Mouse (Mus musculus): ENCODE data around the gene Arl13a.
A peak's percentile ranks its signal among the peaks of the same experiment; 100 is the strongest.
"Not testable (repeated sequence)": the region's sequence is repeated elsewhere in the genome, so short reads cannot be mapped to it uniquely, and the experiment has no call there.

The Arl13a gene

DNA sequence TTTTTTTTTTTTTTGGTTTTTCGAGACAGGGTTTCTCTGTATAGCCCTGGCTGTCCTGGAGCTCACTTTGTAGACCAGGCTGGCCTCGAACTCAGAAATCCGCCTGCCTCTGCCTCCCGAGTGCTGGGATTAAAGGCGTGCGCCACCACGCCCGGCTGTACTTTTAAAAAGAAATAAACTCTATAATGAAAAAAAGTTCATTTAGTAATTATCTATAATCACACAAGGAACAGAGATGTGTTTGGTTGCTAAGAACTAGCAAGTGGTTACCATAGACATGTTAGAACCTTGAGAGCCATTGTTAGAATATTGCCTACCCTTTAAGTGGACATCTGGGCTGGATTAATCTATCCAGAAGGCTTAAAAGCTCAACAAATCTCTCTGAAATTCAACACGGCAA, at the start of gene Arl13a:
Gene Arl13a (plus strand): TSS at position 301 of the 400 bp plus-strand sequence.
- DNase-seq (ENCODE audit: low read depth) = not testable (repeated sequence)

DNA sequence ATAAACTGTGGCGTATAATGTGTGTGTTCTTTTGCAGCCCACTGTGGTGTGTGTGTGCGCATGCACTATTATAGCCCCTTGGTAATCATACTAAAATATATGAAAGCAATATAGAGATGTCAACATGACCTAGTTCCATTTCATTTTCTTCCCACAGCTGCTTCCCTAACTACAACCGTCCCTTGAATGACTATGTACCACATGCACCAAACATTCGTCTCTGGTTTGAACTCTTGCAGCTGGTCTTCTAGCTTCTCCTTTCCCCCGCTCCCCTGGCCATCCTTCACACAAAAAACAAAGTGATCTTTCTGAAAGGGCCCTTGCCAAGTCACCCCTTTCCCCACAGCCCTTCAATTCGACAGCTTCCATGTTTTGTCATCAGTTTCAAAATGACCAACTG, 47.3 kb upstream of the Arl13a start:
- DNase-seq (ENCODE audit: low read depth) = no peak

DNA sequence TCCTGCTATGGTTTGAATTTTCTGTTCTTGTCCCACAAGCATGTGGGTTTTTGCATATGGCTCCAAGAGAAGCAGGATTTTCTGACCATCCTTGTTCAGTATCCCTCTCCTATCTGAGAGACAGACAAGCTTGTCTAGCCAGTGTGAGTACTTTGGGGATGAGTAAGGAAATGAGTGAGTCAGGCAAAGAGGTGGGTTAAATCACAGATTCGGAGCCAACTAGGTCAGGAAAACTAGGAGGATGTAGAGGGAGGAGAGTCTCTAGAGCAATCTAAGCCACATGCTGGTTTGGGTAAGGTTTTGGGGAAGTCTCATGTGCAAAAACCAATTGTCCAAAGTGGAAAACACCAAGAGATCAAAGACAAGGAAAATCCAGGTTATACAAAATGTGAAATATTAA, 45.8 kb upstream of the Arl13a start:
- no peak for DNase-seq (ENCODE audit: low read depth)

DNA sequence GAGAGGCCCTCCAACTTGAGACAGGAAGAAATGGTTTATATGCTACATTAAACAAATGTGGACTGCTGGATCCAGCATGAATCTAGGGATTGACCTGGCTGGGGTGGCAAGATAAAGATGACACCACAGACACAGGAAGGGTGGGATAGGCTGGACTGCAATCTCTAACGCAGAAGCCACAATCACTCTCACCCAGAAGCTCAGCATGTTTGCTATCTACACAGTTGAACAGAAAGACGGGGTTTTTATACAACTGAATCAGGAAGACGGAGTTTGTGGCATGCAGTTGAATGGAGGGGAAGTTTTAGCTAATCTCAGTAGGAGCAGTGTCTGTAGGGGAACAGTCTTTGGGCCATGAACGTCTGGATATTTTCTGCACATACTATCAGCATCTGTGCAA, 45.3 kb upstream of the Arl13a start:
- no peak for DNase-seq (ENCODE audit: low read depth)

DNA sequence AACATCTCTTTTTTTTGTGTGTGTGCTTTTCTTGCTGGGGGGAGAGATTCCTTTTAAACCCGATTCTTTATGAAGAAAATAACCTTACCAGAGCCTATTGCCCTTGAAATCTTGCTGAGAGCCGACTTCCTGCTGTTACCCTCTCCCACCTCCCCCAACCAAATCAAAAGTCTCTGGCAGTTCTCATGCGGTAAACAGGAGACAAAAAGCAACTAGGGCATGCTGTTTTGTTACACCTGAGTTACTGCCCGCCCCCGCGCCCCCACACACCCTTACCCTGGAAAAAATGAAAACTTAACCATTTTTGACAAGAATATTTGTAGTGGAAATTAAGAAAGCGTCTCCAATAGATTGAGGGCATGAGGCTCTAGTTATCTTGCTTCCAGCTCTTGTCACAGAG, 29.1 kb upstream of the Arl13a start:
- DNase-seq (ENCODE audit: low read depth) = peak; percentile 5

DNA sequence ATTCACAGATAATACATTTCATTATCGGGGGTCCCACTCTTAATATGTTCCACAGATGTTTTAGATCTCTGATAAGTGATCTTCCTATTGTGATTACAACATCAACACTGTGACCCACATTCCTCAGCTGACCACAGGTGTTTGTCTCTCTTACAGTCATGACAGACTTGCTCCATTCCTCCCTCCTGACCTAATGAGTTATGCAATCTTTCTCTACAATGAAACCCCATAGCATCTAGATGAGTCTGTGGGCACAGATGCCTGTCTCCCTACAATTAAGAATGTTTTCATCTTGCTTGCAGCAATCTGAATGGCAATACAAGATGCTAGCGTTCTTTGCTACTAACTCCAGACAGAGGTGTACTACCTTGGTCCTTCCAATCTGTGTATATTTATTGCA, 26.9 kb upstream of the Arl13a start:
- no peak for DNase-seq (ENCODE audit: low read depth)

DNA sequence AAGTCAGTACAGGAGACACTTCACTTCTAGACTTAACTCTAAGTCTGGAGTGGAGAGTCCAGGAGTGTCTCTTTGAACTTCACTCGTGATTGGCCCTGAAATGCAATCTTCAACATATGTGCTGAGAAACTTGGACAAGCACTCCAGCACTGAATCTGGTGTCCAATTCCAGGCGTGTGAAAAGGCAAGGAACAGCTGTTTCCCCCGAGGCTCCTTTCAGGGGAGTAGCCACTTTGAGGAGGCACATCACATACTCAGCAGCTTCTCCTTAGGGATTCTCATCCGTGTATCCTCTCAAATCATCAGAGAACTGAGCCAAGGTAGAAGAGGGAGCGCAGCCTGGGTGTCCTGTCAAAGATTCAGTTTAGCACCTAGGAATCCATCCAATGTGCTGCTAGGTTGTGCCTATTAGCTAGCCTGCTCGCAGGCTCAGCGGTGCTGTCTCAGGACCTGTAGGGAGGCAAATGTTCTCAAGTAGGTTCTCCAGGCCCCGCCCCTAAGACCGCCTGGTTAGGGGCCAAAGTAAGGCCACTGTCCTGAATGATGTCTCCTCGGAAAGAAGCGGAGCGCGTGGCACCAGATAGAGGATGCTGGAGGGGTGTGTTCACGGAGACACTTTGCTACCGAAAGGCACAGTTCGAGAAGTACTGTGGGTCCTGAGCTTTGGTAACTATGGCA, 25.1 kb upstream of the Arl13a start, which contains the start of gene Xkrx:
Gene Xkrx (minus strand): TSS at position 34 of the 678 bp plus-strand sequence.
- DNase-seq (ENCODE audit: low read depth) = peak; percentile 4

DNA sequence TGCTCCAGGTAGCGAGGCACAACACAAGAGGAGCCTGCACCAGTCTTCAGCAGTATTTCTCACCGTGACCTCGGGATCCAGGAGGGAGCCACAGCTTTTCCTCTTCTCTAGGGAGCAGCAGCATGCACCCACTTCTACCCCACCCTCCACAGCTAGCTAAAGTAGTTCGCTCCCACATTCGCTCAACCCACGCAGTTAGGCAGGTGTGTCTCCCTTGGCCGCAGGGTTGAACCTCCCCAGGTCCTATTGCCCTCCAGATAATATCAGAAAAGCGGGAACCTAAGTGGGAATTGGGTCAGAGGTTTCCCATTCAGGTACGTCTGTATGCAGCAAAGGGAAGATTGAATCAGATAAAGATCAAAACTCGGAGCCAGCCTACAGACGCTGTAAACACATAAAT, 24.5 kb upstream of the Arl13a start:
- peak; percentile 8 for DNase-seq (ENCODE audit: low read depth)

DNA sequence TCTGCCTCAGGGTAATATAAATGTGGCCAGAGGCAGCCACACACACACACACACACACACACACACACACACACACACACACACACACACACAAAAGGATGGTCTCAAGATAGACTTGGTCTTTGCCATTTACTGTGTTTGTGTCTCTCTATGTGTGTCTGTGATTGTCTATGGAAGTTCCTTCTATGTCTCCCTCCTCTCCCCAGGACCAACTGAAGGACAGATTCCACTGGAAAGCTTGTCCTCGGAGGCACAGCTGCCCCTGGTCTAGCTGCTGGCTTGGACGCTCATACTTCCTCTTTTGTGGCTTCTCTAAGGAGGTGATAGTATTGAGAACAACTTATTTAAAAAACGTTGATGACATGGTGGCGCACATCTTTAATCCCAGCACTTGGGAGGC, 23.8 kb upstream of the Arl13a start:
- no peak for DNase-seq (ENCODE audit: low read depth)

DNA sequence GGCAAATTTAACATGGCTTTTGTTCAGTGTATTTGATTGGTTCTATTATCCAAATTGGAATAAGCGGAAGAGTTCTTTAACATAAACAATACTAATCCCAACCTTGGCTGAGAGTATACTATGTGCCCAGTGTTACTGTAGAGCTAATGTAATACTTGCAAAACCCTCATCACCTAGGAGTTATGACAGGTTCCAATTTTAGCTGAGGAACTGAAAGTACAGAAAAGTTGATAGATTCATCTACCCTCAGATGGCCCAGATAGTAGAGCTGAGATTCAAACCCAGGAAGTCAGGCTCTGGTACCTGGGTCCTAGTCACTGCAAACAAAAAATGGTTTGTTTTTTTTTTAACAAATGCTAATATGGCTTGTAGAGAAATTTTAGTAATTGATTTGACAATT, 16.7 kb upstream of the Arl13a start:
- no peak for DNase-seq (ENCODE audit: low read depth)

DNA sequence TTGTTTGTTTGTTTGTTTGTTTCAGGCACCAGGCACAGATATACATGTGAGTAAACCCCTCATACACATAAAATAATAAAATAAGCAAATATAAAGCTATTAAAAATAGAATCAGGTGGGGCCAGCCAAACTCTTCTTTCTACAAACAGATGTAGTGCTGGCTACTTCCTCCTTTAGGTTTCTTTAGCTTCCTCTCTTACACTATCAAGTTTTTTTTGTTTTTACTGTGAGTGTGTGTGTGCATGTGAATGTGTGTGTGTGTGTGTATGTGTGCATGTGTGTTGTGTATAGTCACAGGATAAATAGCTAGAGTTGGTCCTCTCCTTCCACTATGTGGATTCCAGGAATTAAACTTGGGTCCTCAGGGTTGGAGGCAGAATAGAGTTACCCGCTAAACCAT, 12.6 kb upstream of the Arl13a start:
- no peak for DNase-seq (ENCODE audit: low read depth)

DNA sequence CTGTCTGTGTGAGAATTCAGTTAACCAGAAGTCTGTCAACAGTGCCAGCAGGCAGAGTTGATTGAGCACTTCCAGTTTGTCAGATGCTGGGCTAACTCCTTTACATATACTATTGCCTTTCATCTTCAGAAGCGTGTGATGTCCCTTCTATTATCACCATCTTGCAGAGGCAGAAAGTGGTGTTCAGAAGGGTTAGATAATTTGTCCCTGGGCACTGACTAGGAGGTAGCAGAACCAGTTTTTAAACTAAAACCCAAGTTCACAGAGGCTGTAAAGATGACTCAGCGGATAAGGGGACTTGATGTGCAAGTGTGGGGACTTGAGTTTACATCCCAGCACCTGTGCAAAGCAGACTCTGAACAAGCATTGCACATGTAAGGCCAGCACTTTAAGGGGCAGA, 21.2 kb downstream of the Arl13a start:
- no peak for DNase-seq (ENCODE audit: low read depth)

DNA sequence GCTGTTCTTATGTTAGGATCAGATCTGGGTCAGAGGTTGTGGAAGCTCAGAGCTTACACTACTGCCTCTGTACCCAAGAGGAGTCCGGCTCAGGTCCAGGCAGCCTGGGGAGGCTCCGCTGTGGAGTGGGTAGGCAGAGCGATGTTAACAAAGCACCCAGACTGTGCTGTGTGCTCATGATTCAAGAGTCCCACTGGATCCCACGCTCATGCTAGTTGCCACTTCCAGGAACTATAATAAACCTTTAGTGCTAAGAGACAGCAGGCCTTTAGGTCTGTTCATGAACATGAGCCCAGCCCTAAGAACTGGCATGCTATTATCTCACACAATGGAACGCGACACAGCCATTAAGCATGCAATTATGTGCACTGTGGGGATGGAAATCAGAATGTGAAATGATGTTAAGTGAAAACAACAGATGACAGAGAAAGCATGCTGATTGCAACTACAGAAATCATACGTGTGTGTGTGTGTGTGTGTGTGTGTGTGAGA, 23.9 kb downstream of the Arl13a start:
- no peak for DNase-seq (ENCODE audit: low read depth)

DNA sequence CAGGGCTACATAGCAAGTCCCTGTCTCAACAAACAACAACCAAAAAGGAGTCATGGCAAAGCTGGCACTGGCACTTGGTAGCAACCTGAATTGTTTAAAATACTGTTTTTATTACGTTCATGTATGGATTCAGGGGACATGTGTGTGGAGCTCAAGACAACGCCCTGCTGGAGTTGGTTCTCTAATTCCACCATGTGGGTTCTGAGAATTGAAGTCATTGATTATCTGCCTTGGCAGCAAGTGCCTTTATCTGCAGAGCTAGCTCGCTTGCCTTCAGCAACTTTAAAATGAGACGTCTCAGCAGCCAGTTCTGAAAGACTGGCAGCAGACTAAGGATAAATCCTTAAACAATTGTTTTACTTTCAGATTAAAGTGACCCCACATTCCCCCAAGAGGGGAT, 30.9 kb downstream of the Arl13a start:
- no peak for DNase-seq (ENCODE audit: low read depth)

DNA sequence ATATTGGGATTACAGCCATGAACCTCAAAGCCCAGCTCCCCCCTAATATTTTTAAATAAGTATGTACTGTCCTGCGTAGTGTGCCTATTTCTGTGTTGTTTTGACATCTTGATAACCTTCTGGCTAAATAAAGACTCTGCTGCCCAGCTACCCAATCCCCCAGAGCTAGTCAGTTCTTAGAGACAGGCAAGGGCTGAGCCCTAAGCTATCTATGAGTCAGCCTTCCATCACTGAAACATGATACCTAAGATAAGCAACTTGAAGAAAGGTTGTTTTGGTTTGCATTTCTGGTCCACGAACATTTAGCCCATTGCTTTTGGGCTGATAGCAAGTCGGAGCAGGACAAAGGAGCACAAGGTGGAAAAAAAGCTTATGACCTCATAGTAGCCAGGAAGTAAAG, 33.3 kb downstream of the Arl13a start:
- DNase-seq (ENCODE audit: low read depth) = no peak

DNA sequence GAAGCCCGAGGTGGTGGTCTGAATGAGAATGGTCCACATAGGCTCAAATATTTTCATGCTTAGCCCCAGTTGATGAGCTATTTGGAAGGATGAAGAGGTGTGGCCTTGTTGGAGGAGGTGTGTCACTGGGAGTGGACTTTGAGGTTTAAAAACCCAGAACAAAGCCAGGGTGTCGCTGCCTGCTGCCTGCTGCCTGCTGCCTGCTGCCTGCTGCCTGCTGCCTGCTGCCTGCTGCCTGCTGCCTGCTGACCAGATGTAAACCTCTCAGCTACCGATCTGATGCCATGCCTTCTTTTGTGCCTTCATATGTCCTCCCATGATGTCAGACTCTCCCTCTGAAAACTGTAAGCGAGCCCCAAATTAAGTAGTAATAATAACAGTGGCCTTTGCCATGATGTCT, 34.6 kb downstream of the Arl13a start, which contains the start of gene Nox1:
Gene Nox1 (minus strand): TSS at position 101 of the 400 bp plus-strand sequence.
- DNase-seq (ENCODE audit: low read depth) = no peak

DNA sequence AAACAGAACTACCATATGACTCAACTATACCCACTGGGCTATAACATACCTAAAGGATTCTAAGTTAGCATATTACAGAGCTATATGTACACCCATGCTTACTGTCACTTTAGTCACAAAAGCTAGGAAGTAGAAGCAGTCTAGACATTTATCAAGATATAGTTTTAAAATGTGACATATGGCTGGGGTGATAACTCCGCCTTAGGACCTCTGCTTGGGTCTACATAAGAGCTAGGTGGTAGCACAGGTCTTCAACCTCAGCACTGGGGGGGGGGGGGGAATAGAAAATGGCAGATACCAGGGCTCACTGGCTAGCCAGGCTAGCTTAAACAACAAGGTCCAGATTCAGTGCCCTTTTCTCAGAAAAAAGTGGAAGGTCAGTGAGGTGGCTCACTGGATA, 45.7 kb downstream of the Arl13a start:
- DNase-seq (ENCODE audit: low read depth) = no peak

DNA sequence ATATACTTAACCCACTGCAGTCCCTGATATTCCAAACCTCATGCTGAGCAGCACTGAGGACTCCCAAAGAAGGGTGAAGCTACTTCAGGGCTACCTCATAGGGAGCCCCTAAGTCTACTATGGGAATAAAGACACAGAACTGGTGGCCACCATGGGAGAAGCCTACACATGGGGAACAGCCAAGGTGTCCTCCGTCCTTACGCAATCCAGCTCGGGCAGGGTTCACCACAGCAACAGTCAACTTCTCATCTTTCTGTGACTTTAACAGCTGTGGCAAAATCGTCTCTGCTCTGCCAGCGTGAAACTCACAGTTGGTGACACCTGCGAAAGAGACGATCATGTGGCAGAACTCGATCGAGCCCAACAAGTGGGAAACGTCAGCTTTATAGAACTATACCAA, 51.0 kb downstream of the Arl13a start:
- no peak for DNase-seq (ENCODE audit: low read depth)

DNA sequence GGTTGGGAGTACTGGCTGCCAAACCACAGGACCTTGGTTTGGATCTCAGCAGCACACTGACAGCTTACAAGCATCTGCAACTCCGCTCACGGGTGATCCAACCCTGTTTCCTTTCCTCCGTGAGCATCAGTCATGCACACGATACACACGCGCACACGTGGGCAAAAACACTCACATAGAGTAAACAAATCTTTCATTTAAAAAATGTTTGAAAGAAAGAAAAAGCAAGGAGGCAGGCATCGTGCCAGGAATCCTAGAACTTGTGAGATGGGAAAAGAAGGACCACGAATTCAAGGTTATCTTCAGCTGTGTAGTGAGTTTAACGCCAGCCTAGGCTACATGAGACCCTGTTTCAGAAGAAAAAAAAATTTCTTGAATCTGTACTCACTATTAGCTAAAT, 58.6 kb downstream of the Arl13a start:
- DNase-seq (ENCODE audit: low read depth) = no peak

DNA sequence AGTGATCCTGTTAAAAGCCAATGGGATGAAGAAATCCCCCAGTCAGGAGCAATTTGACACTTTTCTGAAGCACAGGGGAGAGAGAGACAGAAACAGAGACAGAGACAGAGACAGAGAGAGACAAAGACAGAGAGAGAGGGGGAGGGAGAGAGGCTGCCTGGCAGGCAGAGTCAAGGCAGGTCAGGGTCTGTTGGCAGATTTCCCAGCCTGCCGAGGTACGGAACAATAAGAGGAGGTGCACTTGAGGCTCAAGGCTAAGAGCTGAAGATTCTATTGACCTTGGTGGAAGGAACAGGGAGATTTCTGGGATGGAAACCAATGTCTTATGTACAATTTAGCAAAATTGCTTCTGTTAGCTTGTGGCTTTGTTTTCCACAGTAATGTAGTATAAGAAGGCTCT, 60.9 kb downstream of the Arl13a start:
- DNase-seq (ENCODE audit: low read depth) = no peak
